Mouse (Mus musculus) mouse embryonic stem cell (cell line): ENCODE measurements around the gene Srgap1.

Experiments
- in situ Hi-C, 2 experiments: fragments of 300-500 bp; cut with MboI; formaldehyde crosslinking; loops; 1 replicate in 1 of 2; 3 replicates in 1 of 2; pipeline ENCODE4 v1.14.3; 2019 to 2020; ENCODE audit warnings: low sequenced_read_pairs in 2 of 2, low pct_unique_long_range_greater_than_20kb in 1 of 2, mixed read lengths in 1 of 2; ENCODE audit not compliant: unreplicated experiment in 1 of 2

The Srgap1 gene

GRCm38 (mm10) chr10:122020255-122020654 is 26.9 kb downstream of the Srgap1 start:
- in situ Hi-C loops: no loop called here

- in situ Hi-C loops: no loop called here
Measured at GRCm38 (mm10) chr10:122018594-122019048, 28.5 kb downstream of the Srgap1 start.

DNA sequence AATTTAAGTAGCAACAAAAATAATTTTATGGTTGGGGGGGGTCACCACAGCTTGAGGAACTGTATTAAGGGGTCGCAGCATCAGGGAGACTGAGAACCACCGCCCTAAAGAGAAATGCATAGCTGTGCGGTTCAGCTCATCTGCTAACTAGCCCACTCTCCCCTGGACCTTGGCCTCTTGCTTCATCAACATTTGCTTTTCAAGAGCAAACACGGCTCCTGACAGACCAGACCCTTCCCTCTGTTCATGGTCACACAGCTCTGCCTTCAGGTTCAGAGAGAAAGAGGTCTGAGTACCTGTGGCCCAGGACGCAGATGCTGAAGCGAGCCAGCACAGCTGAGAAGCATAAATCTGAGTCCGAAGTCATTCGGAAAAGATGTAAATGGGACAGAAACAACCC is 29.4 kb downstream of the Srgap1 start:
- in situ Hi-C loops: no loop called here

- in situ Hi-C loops: no loop called here
Measured at GRCm38 (mm10) chr10:122017063-122017462, 30.1 kb downstream of the Srgap1 start.

GRCm38 (mm10) chr10:122016631-122017030 is 30.5 kb downstream of the Srgap1 start:
- in situ Hi-C loops: no loop called here

DNA sequence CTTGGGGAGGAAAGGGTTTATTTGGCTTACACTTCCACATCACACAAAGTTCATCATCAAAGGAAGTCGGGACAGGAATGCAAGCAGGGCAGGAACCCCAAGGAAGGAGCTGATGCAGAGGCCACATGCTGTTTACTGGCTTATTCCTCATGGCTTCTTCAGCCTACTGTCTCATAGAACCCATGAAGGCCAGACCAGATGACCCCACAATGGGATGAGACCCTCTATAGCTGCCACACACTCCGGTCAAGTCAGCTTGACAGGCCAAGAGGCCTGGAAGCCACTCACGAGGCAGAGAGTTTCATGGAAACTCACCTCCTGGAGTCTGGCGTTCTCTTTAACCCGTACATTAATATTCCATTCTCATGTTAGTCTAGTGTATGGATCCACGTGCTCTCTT is 34.8 kb downstream of the Srgap1 start:
- in situ Hi-C loops: no loop called here

DNA sequence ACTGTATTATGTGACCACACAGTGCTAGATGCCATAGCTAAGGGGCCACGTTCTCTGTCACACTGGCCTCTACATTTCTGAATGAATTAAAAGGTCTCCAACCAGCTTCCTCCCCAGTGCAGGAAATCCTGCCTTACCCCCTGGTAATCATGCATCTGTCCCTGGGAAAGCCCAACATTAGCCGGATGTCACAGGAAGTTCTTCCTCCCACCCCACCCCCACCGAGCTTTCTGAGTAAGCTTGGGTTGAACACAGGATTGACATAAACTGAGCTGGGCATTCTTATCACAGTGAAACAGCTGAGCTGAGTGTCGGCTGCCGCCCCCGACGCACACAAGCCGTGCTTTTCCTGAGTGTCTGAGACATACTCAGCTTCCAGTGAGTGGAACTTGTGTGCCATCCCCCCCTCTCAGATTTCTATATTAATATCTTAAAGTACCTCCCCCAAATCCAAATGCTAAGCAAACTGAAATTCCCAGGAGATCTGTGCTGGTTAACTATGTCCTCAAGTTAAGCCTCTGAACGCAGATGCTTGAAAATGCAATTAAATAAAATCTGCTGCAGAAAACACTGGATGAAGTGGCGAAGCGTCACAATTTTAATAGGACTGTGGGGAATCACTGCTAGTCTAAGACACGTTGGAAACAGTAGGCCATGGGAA is 38.3 kb downstream of the Srgap1 start:
- in situ Hi-C loops: no loop called here

DNA sequence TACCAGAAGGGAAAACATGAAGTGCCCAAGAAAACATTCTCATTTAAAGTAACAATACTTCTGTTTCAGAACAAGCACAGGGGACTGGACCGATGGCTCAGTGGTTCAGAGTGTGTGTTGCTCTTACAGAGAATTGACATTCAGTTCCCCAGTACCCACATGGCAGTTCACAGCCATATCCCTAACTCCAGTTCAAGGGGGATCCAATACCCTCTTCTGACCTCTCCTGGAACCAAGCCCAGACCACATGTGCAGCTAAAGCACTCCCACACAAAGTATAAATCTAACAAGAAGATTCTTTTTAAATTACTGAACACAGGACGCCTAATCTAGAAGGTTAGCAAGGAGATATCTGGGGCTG is 38.8 kb downstream of the Srgap1 start:
- in situ Hi-C loops: no loop called here

DNA sequence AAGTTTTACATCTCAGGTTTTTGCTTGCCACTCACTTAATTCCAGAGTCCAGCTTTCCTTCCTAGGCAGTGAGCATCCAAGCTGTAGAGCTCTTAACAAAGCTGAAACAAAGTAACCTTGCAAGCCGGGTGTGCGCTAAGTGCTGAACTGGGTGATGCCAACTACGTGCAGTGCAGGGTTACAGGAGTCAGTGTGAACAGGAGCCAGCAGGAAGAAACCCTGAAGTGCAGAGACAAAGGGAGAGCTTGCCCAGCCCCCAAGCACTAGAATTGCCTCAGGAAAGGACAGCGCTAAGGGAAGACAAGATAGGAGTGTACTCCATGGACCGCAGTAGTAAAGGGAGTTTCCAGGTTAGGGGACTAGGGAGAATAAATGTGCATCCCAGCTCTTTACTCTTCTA is 40.5 kb downstream of the Srgap1 start:
- in situ Hi-C loops: no loop called here

- in situ Hi-C loops: no loop called here
Measured at GRCm38 (mm10) chr10:122006151-122006550, 41.0 kb downstream of the Srgap1 start.

GRCm38 (mm10) chr10:122005560-122005959 is 41.6 kb downstream of the Srgap1 start:
- in situ Hi-C loops: no loop called here

- in situ Hi-C loops: no loop called here
Measured at GRCm38 (mm10) chr10:122002930-122003329, 44.2 kb downstream of the Srgap1 start.

GRCm38 (mm10) chr10:121998806-121999205 is 48.3 kb downstream of the Srgap1 start:
- in situ Hi-C loops: no loop called here

GRCm38 (mm10) chr10:121996500-121996899 is 50.6 kb downstream of the Srgap1 start:
- in situ Hi-C loops: no loop called here

DNA sequence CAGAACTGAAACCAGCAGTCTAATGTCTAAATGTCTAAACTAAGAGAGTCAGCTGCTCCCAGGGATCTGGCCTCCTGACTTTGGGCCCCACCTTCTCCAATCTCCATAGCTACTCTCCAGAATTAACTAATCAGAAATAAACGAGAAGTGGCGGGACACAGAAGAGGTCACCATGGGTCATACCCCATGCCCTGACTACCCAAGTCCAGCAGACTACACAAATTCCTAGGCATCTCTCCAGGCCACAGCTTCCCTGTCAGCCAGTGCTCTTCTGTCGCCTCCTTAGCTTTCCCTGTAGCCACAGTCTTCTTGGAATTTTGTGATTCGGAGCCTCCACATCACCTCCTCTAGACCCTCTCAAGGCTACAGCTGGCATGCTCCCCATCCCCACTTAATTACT is 51.7 kb downstream of the Srgap1 start:
- in situ Hi-C loops: no loop called here

DNA sequence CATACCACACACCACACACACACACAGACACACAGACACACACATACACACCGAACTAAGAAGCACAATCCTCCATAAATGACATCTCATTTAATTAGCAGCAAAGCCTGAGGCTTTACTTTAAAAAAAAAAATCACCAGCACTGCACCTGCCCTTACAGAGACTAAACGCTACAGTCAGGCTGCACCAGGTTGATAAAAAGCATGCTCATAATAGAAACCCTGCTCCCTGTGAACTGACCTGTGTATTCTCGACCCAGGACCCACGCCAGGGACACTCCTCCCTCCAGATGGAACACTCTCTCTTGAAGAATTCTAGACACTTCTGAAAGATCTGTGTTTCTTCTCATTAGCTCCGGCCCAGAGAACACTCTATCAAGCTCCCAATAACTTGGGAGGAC is 52.5 kb downstream of the Srgap1 start:
- in situ Hi-C loops: no loop called here

DNA sequence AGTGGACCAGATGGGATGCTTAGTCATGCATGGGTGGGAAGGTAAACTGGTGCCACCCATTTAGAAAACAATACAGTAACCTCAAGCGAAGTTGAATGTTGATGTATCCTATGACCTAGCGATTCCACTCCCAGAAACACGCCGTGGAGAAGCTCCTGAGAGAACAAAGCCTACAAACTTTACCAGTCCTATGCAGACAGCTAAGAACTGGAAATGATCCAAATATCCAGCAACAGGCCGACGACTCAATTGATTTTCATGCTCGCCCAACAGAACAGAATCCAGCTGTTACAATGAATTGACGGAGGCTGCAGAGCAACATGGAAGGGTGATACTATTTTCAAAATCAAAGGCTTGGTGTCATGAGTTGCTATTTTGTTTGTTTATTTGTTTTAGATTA is 54.5 kb downstream of the Srgap1 start:
- in situ Hi-C loops: no loop called here

DNA sequence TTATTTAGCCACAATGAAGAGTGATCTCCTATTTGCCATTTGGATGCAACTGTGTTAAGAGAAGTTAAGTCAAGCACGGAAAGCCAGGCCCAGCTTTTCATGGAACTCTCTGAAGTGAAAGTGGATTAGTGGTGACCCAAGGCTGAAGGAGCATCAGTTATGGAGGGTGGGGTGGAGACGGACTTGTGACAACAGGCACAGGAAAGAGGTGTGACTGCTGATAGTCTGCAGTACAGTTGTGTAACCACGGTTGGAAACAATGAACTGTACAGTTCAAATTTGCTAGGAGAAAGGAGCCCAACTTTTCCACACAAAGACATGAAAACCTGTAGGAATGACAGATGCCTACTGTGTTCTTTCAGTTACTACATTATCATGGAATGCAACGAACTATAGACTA is 60.1 kb downstream of the Srgap1 start:
- in situ Hi-C loops: no loop called here

- in situ Hi-C loops: no loop called here
Measured at GRCm38 (mm10) chr10:121984887-121985286, 62.2 kb downstream of the Srgap1 start.

- in situ Hi-C loops: no loop called here
Measured at GRCm38 (mm10) chr10:121983993-121984610, 63.0 kb downstream of the Srgap1 start.
